Mouse (Mus musculus): ENCODE data around the gene Zfp719. TPM values are rescaled to one million over a fixed set of nuclear protein-coding genes. Genes with fewer than 3 reads are reported as not detected.

Zfp719 gene
- polyA plus RNA-seq, 1 experiment from 2014 or later = 4.2 TPM

- H3K4me2 ChIP-seq (replicated peaks; ENCODE audit: low read depth) = no peak overlapping the region
- WGBS = 24% methylated on average over 1 of the region's 1 CpGs
- no peak for DNase-seq (ENCODE audit: low spot score)
Observed at GRCm38 (mm10) chr7:43556901-43557300, 22.5 kb upstream of the Zfp719 start.

GRCm38 (mm10) chr7:43562006-43562633 is 17.3 kb upstream of the Zfp719 start, which contains the start of gene Zfp658:
Zfp658 (plus strand) TSS chr7:43562256.
- Histone ChIP-seq H3K27ac (replicated peaks) (peak within 1 kb of the TSS; percentile 85), H3K4me2 (replicated peaks; ENCODE audit: low read depth) (peak within 1 kb of the TSS; percentile 84), H3K9ac (ENCODE audit: low read length) (peak within 1 kb of the TSS; percentile 78), H3K9me3 (ENCODE audit: control insufficient read depth, low read length) (no peaks in the 10 kb centered on the region), H3K27me3 (ENCODE audit: control insufficient read depth, insufficient read depth, low read length) (no peaks in the 10 kb centered on the region), H3K36me3 (ENCODE audit: control insufficient read depth, insufficient read depth, low read length) (no peaks in the 10 kb centered on the region), H3K4me1 (replicated peaks; ENCODE audit: control insufficient read depth, insufficient read depth) (peaks cover 7% of the 10 kb centered on the region), H3K4me3 (ENCODE audit: low read depth, low read length) (peak within 1 kb of the TSS; percentile 71)
- TF ChIP-seq CTCF (IDR thresholded peaks at IDR 0.05; ENCODE audit: low read depth) = peak; percentile 35
- TF ChIP-seq EP300 (optimal IDR thresholded peaks at IDR 0.05) = no peak
- WGBS = under 1% methylated on average over 27 of the region's 27 CpGs
- ATAC-seq (ENCODE audit: low FRiP score, low TSS enrichment) (peak; percentile 86), DNase-seq (ENCODE audit: low spot score) (peak; percentile 80)

More at GRCm38 (mm10) chr7:43556901-43557300, 22.5 kb upstream of the Zfp719 start:
- Histone ChIP-seq H3K4me3 (ENCODE audit: low read depth, low read length) (no peak overlapping the region), H3K36me3 (ENCODE audit: control insufficient read depth, insufficient read depth, low read length) (no peaks in the 10 kb centered on the region), H3K9me3 (ENCODE audit: control insufficient read depth, low read length) (no peaks in the 10 kb centered on the region), H3K4me1 (replicated peaks; ENCODE audit: control insufficient read depth, insufficient read depth) (no peaks in the 10 kb centered on the region), H3K27me3 (ENCODE audit: control insufficient read depth, insufficient read depth, low read length) (no peaks in the 10 kb centered on the region), H3K27ac (replicated peaks) (no peak overlapping the region), H3K9ac (ENCODE audit: low read length) (no peak overlapping the region)
- TF ChIP-seq EP300 (optimal IDR thresholded peaks at IDR 0.05) = no peak
- TF ChIP-seq CTCF (IDR thresholded peaks at IDR 0.05; ENCODE audit: low read depth) = no peak
- no peak for ATAC-seq (ENCODE audit: low FRiP score, low TSS enrichment)

GRCm38 (mm10) chr7:43562651-43563070 is 16.7 kb upstream of the Zfp719 start:
- Histone ChIP-seq H3K9me3 (ENCODE audit: control insufficient read depth, low read length) (no peaks in the 10 kb centered on the region), H3K27me3 (ENCODE audit: control insufficient read depth, insufficient read depth, low read length) (no peaks in the 10 kb centered on the region), H3K4me2 (replicated peaks; ENCODE audit: low read depth) (peak overlapping the region; percentile 84), H3K4me3 (ENCODE audit: low read depth, low read length) (peak overlapping the region; percentile 71), H3K27ac (replicated peaks) (peak overlapping the region; percentile 85), H3K4me1 (replicated peaks; ENCODE audit: control insufficient read depth, insufficient read depth) (peaks cover 7% of the 10 kb centered on the region), H3K9ac (ENCODE audit: low read length) (peak overlapping the region; percentile 78), H3K36me3 (ENCODE audit: control insufficient read depth, insufficient read depth, low read length) (peaks cover 4% of the 10 kb centered on the region; the same call in 1 of the 2 replicates)
- no peak for TF ChIP-seq EP300 (optimal IDR thresholded peaks at IDR 0.05)
- TF ChIP-seq CTCF (IDR thresholded peaks at IDR 0.05; ENCODE audit: low read depth) = no peak
- WGBS = 0% methylated on average over 10 of the region's 10 CpGs
- DNase-seq (ENCODE audit: low spot score) = peak; percentile 37
- ATAC-seq (ENCODE audit: low FRiP score, low TSS enrichment) = peak; percentile 46; the same call in 1 of the 2 replicates

- peaks cover 7% of the 10 kb centered on the region for H3K4me1 ChIP-seq (replicated peaks; ENCODE audit: control insufficient read depth, insufficient read depth)
- no peak overlapping the region for H3K27ac ChIP-seq (replicated peaks)
- peak overlapping the region; percentile 71; the same call in 1 of the 2 replicates for H3K4me3 ChIP-seq (ENCODE audit: low read depth, low read length)
- H3K9me3 ChIP-seq (ENCODE audit: control insufficient read depth, low read length) = no peaks in the 10 kb centered on the region
- H3K36me3 ChIP-seq (ENCODE audit: control insufficient read depth, insufficient read depth, low read length) = peaks cover 9% of the 10 kb centered on the region; the same call in 1 of the 2 replicates
- ATAC-seq (ENCODE audit: low FRiP score, low TSS enrichment) (no peak), DNase-seq (ENCODE audit: low spot score) (no peak)
- H3K4me2 ChIP-seq (replicated peaks; ENCODE audit: low read depth) = peak overlapping the region; percentile 84
- H3K27me3 ChIP-seq (ENCODE audit: control insufficient read depth, insufficient read depth, low read length) = no peaks in the 10 kb centered on the region
- 43% methylated on average over 6 of the region's 6 CpGs for WGBS
- H3K9ac ChIP-seq (ENCODE audit: low read length) = peak overlapping the region; percentile 78
- TF ChIP-seq EP300 (optimal IDR thresholded peaks at IDR 0.05) = no peak
- no peak for TF ChIP-seq CTCF (IDR thresholded peaks at IDR 0.05; ENCODE audit: low read depth)
Observed at GRCm38 (mm10) chr7:43563300-43563699, 16.1 kb upstream of the Zfp719 start.

- no peak overlapping the region for H3K9ac ChIP-seq (ENCODE audit: low read length)
- no peaks in the 10 kb centered on the region for H3K4me1 ChIP-seq (replicated peaks; ENCODE audit: control insufficient read depth, insufficient read depth)
- H3K36me3 ChIP-seq (ENCODE audit: control insufficient read depth, insufficient read depth, low read length) = peaks cover 24% of the 10 kb centered on the region
- no peak overlapping the region for H3K27ac ChIP-seq (replicated peaks)
- ATAC-seq (ENCODE audit: low FRiP score, low TSS enrichment) = no peak
- no peak overlapping the region for H3K4me2 ChIP-seq (replicated peaks; ENCODE audit: low read depth)
- H3K9me3 ChIP-seq (ENCODE audit: control insufficient read depth, low read length) = no peaks in the 10 kb centered on the region
- TF ChIP-seq EP300 (optimal IDR thresholded peaks at IDR 0.05) = no peak
- no peak for TF ChIP-seq CTCF (IDR thresholded peaks at IDR 0.05; ENCODE audit: low read depth)
- no peak for DNase-seq (ENCODE audit: low spot score)
- H3K27me3 ChIP-seq (ENCODE audit: control insufficient read depth, insufficient read depth, low read length) = no peaks in the 10 kb centered on the region
- no peak overlapping the region for H3K4me3 ChIP-seq (ENCODE audit: low read depth, low read length)
- 97% methylated on average over 2 of the region's 2 CpGs for WGBS
Observed at GRCm38 (mm10) chr7:43571216-43571615, 8.2 kb upstream of the Zfp719 start.

- Histone ChIP-seq H3K27me3 (ENCODE audit: control insufficient read depth, insufficient read depth, low read length) (no peaks in the 10 kb centered on the region), H3K36me3 (ENCODE audit: control insufficient read depth, insufficient read depth, low read length) (peaks cover 9% of the 10 kb centered on the region), H3K4me3 (ENCODE audit: low read depth, low read length) (peak overlapping the region; percentile 72), H3K9ac (ENCODE audit: low read length) (peak overlapping the region; percentile 77; the same call in 1 of the 2 replicates), H3K4me2 (replicated peaks; ENCODE audit: low read depth) (peak overlapping the region; percentile 73), H3K4me1 (replicated peaks; ENCODE audit: control insufficient read depth, insufficient read depth) (0 out of 2 replicates have a peak, but pooled peaks cover 2% of the 10 kb centered on the region), H3K9me3 (ENCODE audit: control insufficient read depth, low read length) (no peaks in the 10 kb centered on the region), H3K27ac (replicated peaks) (no peak overlapping the region; the same call in 1 of the 2 replicates)
- DNase-seq (ENCODE audit: low spot score) (no peak), ATAC-seq (ENCODE audit: low FRiP score, low TSS enrichment) (no peak)
- 39% methylated on average over 5 of the region's 5 CpGs for WGBS
- TF ChIP-seq CTCF (IDR thresholded peaks at IDR 0.05; ENCODE audit: low read depth) (no peak), EP300 (optimal IDR thresholded peaks at IDR 0.05) (no peak)
Observed at GRCm38 (mm10) chr7:43580526-43580925, 1.1 kb downstream of the Zfp719 start.

Measured in stomach, postnatal 0 days (tissue).